Mouse (Mus musculus) lung, adult 18-20 months (tissue): ENCODE data around the gene Thumpd3.

Experiments used
- DNase-seq, 2 experiments: peaks; one replicate each; pipeline ENCODE4 v3.0.0; 2022; ENCODE audit warnings: mixed read lengths in 2 of 2

Gene Thumpd3

GRCm38 (mm10) chr6:113037946-113038734 lies 7.9 kb upstream of the Thumpd3 start:
- DNase-seq = peak; percentile 65 to 69

DNA sequence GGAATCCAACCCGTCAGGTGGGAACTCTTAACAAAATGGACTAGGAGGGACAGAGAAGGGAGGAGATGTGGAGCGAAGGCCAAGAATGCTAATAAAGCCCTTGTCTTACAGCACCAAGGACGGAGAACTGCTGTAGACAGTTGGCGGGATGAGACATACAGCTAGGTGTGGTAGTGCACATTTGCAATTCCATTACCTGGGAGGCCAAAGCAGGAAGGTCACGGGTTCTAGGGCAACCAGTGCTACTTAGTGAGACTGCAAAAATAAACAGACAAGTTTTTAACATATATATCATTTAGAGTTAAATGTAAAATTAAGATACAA lies 7.3 kb upstream of the Thumpd3 start:
- DNase-seq = no peak

GRCm38 (mm10) chr6:113040319-113040718 lies 5.7 kb upstream of the Thumpd3 start:
- DNase-seq = no peak

- DNase-seq = no peak
These were observed 4.6 kb upstream of the Thumpd3 start for GRCm38 (mm10) chr6:113041215-113041990.

GRCm38 (mm10) chr6:113045575-113045974 lies 450 bp upstream of the Thumpd3 start:
- DNase-seq = peak in 1 of 2 experiments; percentile 19

DNA sequence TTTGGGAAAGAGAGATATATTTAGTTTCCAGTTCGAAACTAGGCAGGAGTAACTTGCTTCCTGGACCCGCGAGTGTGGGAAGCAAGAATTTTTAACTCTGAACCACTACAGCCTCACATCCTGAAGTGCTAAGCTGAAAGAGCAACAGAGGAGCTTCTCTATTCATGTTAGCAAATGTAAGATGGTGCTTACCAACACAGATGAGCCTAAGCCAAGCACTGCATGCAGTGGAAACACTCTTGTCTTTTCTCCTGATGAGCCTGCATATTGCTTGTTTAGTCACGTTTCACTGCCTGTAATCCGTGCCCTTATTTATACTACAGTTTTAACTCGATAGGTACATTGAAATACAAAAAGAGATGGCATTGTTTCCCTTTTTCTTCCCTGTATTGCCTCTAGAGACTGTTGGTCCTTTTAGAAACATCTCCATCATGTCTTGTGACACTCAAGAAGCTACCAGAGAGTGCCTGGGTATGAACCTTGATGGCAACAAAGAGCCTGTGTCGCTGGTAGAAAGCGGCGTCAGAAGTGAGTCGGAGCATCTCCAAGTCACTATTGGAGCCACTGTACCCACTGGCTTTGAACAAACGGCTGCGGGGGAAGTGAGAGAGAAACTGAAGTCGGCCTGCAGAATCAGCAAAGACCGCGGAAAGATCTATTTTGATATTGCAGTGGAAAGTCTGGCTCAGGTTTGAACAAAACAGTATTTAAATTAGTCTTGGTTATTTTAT lies 1.2 kb downstream of the Thumpd3 start:
- no peak for DNase-seq

DNA sequence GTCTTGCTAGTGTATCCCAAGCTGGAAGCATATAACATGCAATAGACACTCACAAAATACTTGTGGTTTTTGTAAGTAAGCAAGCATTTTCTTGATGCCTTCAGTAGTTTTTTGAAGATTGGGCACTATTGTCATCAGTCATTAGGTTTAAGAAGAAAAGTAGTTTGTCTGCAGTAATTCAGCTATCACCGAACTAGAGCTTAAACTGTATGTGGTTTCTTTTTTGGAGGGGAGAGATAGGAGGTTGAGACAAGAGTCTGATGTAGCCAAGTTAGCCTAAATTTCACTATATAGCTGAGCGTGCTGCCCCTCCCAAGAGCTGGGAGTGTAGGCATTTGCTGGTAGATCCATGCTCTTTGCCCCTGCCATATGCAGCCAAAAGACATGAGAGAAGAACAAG lies 2.3 kb downstream of the Thumpd3 start:
- no peak for DNase-seq

DNA sequence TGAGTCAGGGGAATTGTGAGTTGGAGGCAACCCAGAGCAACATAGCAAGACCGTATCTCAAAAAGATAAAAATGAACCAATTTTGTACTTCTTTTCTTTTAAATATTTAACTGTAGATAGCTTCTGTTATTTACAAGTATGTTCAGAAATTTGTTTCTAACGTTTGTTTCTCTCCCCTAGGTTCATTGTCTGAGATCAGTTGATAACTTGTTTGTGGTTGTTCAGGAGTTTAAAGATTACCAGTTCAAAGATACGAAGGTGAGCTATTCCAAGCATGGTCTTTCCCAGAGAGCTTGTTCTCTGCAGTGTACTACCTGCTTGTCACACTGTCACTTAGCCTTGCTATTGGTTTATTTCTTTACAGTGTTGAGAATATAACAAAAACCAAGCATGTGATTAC lies 3.1 kb downstream of the Thumpd3 start:
- DNase-seq = no peak

DNA sequence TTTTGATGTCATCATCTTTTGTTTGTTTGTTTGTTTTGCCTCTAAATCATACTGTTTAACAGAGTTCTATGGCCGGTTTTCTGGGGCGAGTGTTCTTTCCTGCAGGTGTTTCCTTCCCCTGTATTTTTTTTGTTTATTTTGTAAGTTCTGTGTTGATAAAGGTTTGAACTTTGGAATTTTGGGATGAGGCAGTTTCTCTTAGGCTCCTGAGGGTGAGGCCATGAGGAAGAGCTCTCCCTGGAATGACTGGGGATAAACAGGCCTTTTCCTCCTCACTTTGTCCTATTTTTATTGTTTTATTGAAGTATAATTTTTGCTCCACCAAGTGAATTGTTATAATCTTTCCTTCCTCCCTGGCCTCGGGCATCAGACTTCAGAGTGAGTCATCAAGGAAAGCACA lies 6.9 kb downstream of the Thumpd3 start:
- no peak for DNase-seq

DNA sequence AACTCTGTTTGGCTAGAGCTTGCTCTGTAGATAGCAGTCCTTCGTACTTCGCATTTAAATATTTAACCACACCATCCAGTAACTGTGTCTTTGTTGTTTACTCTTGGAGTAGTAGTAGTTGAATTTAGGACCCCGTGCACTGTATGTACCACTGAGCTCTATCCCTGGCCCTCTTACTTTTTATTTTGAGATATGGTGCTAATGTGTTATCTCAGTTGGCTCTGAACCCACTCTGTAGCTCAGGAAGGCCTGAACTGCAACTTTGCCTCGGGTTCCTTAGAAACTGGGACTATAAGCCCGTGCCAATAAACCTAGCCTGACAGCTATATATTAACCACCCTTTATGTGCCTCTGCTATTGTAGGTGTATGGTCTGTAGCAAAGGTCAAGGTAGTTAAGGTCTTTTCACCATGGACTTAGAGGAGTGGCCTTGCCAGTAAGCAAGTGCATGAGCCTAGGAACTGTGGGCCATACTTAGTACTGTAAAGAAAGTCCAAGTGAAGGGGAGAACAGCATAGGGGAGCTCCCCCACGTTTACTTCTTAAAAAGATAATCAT lies 8.6 kb downstream of the Thumpd3 start:
- DNase-seq = no peak

- DNase-seq = no peak
These were observed 15.0 kb downstream of the Thumpd3 start for GRCm38 (mm10) chr6:113060892-113061563.

DNA sequence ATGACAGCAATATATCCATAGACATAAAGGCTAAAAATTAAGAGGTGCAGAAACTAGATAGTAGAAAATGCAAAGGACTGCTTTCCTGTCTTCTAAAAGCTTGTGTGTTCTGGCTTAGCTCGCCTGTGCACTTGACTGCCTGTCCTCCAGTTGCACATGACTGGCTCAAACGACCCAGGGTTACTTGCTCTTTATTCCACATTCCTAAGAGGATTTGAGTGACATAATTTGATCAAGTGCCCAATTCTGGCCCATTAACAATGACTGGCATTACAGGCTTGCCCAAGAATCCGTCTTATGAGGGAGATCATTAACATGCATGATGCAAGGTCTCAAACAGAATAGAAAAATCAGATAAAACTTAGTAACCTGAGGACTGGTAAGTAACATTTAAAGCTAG lies 16.2 kb downstream of the Thumpd3 start:
- DNase-seq = peak; percentile 53 to 83

DNA sequence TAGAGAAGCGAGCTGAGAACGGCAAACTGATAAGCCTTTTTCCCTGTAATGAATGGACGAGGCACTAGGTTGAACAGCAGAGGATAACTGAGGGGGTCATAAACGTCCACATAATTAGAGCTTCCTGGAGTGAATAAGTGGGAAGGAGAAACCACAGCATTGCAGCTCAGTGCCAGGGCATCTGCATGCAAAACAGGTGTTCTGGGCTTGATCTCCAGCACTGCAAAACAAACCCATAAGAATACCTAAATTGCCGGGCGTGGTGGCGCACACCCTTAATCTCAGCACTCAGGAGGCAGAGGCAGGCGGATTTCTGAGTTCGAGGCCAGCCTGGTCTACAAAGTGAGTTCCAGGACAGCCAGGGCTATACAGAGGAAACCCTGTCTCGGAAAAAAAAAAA lies 17.3 kb downstream of the Thumpd3 start:
- no peak for DNase-seq

GRCm38 (mm10) chr6:113065186-113065585 lies 19.2 kb downstream of the Thumpd3 start:
- DNase-seq = no peak

DNA sequence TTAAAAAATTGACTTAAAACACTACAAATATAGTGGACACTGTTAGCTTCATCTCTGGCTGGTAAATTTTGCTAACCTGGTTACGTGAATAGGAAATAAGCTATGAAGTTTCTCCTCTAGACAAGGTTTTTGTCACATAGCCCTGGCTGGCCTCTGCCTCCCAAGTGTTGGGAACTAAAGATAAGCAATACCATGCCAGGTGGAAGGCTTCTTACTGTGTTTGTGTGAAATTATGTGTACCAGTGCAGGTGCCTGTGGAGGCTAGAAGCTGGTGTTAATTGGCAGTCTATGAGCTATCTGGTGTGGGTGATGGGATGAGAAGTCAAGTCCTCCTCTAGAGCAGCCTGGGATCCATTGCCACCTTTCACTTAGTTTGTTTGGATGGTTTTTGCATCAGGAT lies 23.1 kb downstream of the Thumpd3 start:
- DNase-seq = no peak

DNA sequence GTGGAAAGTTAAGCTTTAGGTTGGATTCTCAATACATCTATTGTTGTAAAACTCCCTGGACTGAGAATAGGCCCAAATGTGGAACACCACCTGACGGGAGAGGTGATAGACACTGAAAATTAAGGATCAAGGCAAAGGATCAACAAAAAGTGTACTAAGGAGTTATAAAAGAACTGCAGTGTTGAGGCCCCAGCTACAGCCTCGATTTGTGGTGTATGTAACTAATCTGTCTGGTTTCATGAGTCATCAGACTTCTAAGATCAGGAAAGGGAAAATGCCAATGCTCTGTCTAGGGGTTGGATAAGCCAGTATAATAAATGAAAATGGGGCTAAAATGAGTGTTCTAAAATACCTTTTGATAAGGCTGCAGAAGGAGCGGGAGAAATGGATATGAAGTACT lies 29.2 kb downstream of the Thumpd3 start:
- no peak for DNase-seq

DNA sequence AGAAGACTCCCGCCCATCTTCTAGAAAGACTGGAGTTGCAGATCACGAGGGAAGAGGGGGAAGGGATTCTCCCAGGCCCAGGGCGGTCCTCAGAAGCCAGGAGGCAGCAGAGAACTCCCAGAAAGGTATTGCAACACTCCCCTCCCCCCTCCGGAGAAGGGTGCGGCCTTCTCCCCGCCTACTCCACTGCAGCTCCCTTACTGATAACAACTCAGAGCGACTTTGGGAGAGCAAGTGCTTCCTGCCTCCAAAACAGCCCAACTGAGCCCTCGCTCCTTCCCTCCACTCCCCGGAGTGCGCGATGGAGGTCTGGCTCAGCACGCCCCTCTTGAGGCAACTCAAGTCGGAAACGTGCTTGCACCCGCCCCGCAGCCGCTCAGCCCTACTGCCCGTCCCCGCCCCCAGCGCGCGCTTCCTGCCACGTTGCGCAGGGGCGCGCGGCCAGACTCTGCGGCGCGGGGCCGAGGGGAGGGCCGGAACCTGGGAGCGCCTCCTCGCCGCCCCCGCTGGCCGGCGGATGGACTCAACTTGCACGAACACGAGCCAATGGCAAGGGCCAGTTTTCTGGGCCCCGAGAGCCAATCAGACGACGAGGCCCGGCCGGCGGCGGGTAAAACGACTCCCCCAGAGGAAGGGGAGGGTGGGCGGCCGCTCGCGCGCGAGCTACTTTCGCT lies 30.1 kb downstream of the Thumpd3 start:
- peak; percentile 95 to 96 for DNase-seq

GRCm38 (mm10) chr6:113076686-113077516 lies 30.9 kb downstream of the Thumpd3 start, which contains the start of gene Setd5:
Gene Setd5, plus strand, starts transcription at chr6:113077365.
- peak; percentile 98 for DNase-seq

GRCm38 (mm10) chr6:113077569-113078030 lies 31.6 kb downstream of the Thumpd3 start:
- peak in 1 of 2 experiments; percentile 29 for DNase-seq

GRCm38 (mm10) chr6:113078031-113078721 lies 32.2 kb downstream of the Thumpd3 start:
- peak; percentile 13 to 24 for DNase-seq
